Comparison of ENCODE assay signal across 27 mouse cellular contexts in genomic region chr16:13907297-13907696, GRCm38 (mm10). TPM values are rescaled to one million over a fixed set of nuclear protein-coding genes. Genes with fewer than 3 reads are reported as not detected.
DNase-seq lines count a peak whose midpoint lies in the region; ATAC-seq and TF ChIP-seq lines count a peak whose summit lies in the region.
"Had no signal": no experiment of that assay in that cellular context is flagged by ENCODE, and none has a peak within 500 bp of the region (broad histone marks: within the 10 kb centered on the region; RNA-seq: fewer than 3 reads in every experiment).

No protein-coding gene starts in this region.

- TF ChIP-seq POLR2A in MEL (IDR thresholded peaks at IDR 0.05; ENCODE audit: control insufficient read depth in 1 of 2, insufficient read depth in 1 of 2, low read depth in 1 of 2, low read length in 2 of 2, poor library complexity in 1 of 2), result no peak

- TF ChIP-seq RAD21 in MEL (IDR thresholded peaks at IDR 0.05; ENCODE audit: low read depth, low read length), result no peak

- WGBS in kidney, embryonic 14.5 days, result 69% methylated on average over 3 of the region's 3 CpGs
- WGBS in forebrain, embryonic 11.5 days, result 89% methylated on average over 3 of the region's 3 CpGs
- 79% methylated on average over 3 of the region's 3 CpGs for WGBS in intestine, postnatal 0 days

- no peak for ATAC-seq in kidney, embryonic 14.5 days (ENCODE audit: low FRiP score, low TSS enrichment)
- ATAC-seq in forebrain, embryonic 11.5 days (replicated peaks; ENCODE audit: low FRiP score), result no peak
- ATAC-seq in intestine, postnatal 0 days, result no peak
- ATAC-seq: activated CD4-positive, CD25-positive, alpha-beta regulatory T cell, adult 4 months; forebrain, embryonic 13.5 days; forebrain, embryonic 15.5 days; forebrain, postnatal 0 days; Patski had no signal

- H3K4me1 ChIP-seq in MEL (ENCODE audit: control insufficient read depth in 1 of 2, insufficient read depth in 2 of 2, low read length in 2 of 2), result peaks cover 6 to 10% of the 10 kb centered on the region in 2 experiments
- H3K4me1 ChIP-seq in kidney, embryonic 14.5 days (ENCODE audit: control insufficient read depth, insufficient read depth, low read length), result no peaks in the 10 kb centered on the region
- no peaks in the 10 kb centered on the region for H3K4me1 ChIP-seq in forebrain, embryonic 11.5 days (replicated peaks; ENCODE audit: control insufficient read depth, insufficient read depth, low read length)
- H3K4me1 ChIP-seq in intestine, postnatal 0 days (replicated peaks; ENCODE audit: control insufficient read depth, insufficient read depth, low read length), result peaks cover 3% of the 10 kb centered on the region; the same call in 1 of the 2 replicates

- TF ChIP-seq CTCF in MEL (IDR thresholded peaks at IDR 0.05 in 2 of 3, conservative IDR thresholded peaks at IDR 0.05 in 1 of 3; ENCODE audit: control insufficient read depth in 1 of 3, insufficient read depth in 1 of 3, low read depth in 2 of 3, low read length in 3 of 3, poor library complexity in 1 of 3, severe bottlenecking in 1 of 3), result no peak
- TF ChIP-seq CTCF in intestine, postnatal 0 days (IDR thresholded peaks at IDR 0.05; ENCODE audit: low read depth), result no peak

- H3K4me3 ChIP-seq in MEL (ENCODE audit: control insufficient read depth in 1 of 2, insufficient read depth in 1 of 2, low read depth in 2 of 2, low read length in 2 of 2), result peak overlapping the region in 1 of 2 experiments; percentile 18; a peak in 1 of 4 replicates
- no peak overlapping the region for H3K4me3 ChIP-seq in kidney, embryonic 14.5 days (ENCODE audit: low read length)
- H3K4me3 ChIP-seq in forebrain, embryonic 11.5 days (ENCODE audit: low read depth, low read length), result no peak overlapping the region
- no peak overlapping the region for H3K4me3 ChIP-seq in intestine, postnatal 0 days (ENCODE audit: low read depth, low read length)
- H3K4me3 ChIP-seq: embryonic facial prominence, embryonic 13.5 days; embryonic facial prominence, embryonic 15.5 days; erythroblast, embryonic 14.5 days; forebrain, embryonic 10.5 days; forebrain, embryonic 13.5 days; forebrain, embryonic 15.5 days had no signal

- H3K27ac ChIP-seq in MEL (ENCODE audit: control insufficient read depth, low read depth, low read length), result peak overlapping the region; percentile 43
- H3K27ac ChIP-seq in kidney, embryonic 14.5 days (ENCODE audit: low read depth, low read length), result no peak overlapping the region
- H3K27ac ChIP-seq in forebrain, embryonic 11.5 days (ENCODE audit: low read depth, low read length), result no peak overlapping the region
- no peak overlapping the region for H3K27ac ChIP-seq in intestine, postnatal 0 days (ENCODE audit: low read depth, low read length)
- H3K27ac ChIP-seq: embryonic facial prominence, embryonic 13.5 days; embryonic facial prominence, embryonic 15.5 days; forebrain, embryonic 10.5 days; forebrain, embryonic 13.5 days; forebrain, embryonic 15.5 days had no signal

- peak; percentile 49 for DNase-seq in A20 (ENCODE audit: low read depth, low spot score)
- DNase-seq in MEL (ENCODE audit: low read depth, low spot score), result peak; percentile 71
- peak; percentile 38 for DNase-seq in adipocyte (ENCODE audit: low spot score)
- peak; percentile 22 for DNase-seq in splenic B cell, adult 2 months (ENCODE audit: low read depth, low spot score)
- no peak for DNase-seq in forebrain, embryonic 11.5 days (ENCODE audit: low spot score)
- DNase-seq: adrenal gland, adult 2 months; adrenal gland, postnatal 10 days; adrenal gland, postnatal 25 days; cerebellum, adult 11 months; cerebellum, adult 18-20 months; cerebellum, adult 8-10 months; cerebellum, adult 9-11 months; cerebellum, postnatal 14 days; cerebellum, postnatal 36 days; embryo, embryonic 11 days; forebrain, postnatal 0 days had no signal

- H3K79me2 ChIP-seq in MEL (ENCODE audit: control insufficient read depth, insufficient read depth, low read length, poor library complexity), result peaks cover 6% of the 10 kb centered on the region

- no peaks in the 10 kb centered on the region for H3K9me3 ChIP-seq in MEL (replicated peaks; ENCODE audit: insufficient read depth, low read length)
- no peaks in the 10 kb centered on the region for H3K9me3 ChIP-seq in kidney, embryonic 14.5 days (ENCODE audit: control insufficient read depth, low read length)
- no peaks in the 10 kb centered on the region for H3K9me3 ChIP-seq in forebrain, embryonic 11.5 days (ENCODE audit: control insufficient read depth, low read length)
- no peaks in the 10 kb centered on the region for H3K9me3 ChIP-seq in intestine, postnatal 0 days (ENCODE audit: control insufficient read depth)
- H3K9me3 ChIP-seq: embryonic facial prominence, embryonic 13.5 days; embryonic facial prominence, embryonic 15.5 days; forebrain, embryonic 10.5 days; forebrain, embryonic 13.5 days; forebrain, embryonic 15.5 days; G1E had no signal

- no peak overlapping the region for H3K4me2 ChIP-seq in kidney, embryonic 14.5 days (replicated peaks; ENCODE audit: low read depth, low read length)
- H3K4me2 ChIP-seq in forebrain, embryonic 11.5 days (ENCODE audit: low read depth, low read length, severe bottlenecking), result no peak overlapping the region
- H3K4me2 ChIP-seq in intestine, postnatal 0 days (replicated peaks; ENCODE audit: low read depth), result no peak overlapping the region
- H3K4me2 ChIP-seq: embryonic facial prominence, embryonic 13.5 days; embryonic facial prominence, embryonic 15.5 days; forebrain, embryonic 13.5 days; forebrain, embryonic 15.5 days had no signal

- H3K27me3 ChIP-seq in MEL (ENCODE audit: control insufficient read depth in 1 of 2, insufficient read depth in 2 of 2, low read length in 2 of 2), result no peaks in the 10 kb centered on the region
- no peaks in the 10 kb centered on the region for H3K27me3 ChIP-seq in splenic B cell, adult 2 months (ENCODE audit: control insufficient read depth, insufficient read depth, low read length, poor library complexity, severe bottlenecking)
- no peaks in the 10 kb centered on the region for H3K27me3 ChIP-seq in kidney, embryonic 14.5 days (ENCODE audit: control insufficient read depth, insufficient read depth, low read length)
- no peaks in the 10 kb centered on the region for H3K27me3 ChIP-seq in forebrain, embryonic 11.5 days (ENCODE audit: control insufficient read depth, insufficient read depth, low read length)
- no peaks in the 10 kb centered on the region for H3K27me3 ChIP-seq in intestine, postnatal 0 days (replicated peaks; ENCODE audit: control insufficient read depth, insufficient read depth, low read length)
- H3K27me3 ChIP-seq: embryonic facial prominence, embryonic 13.5 days; embryonic facial prominence, embryonic 15.5 days; forebrain, embryonic 13.5 days; forebrain, embryonic 15.5 days; Patski had no signal

- H3K9ac ChIP-seq in MEL (ENCODE audit: control insufficient read depth, low read depth, low read length, poor library complexity, severe bottlenecking), result no peak overlapping the region
- H3K9ac ChIP-seq in kidney, embryonic 14.5 days (ENCODE audit: low read depth, low read length), result no peak overlapping the region
- no peak overlapping the region for H3K9ac ChIP-seq in forebrain, embryonic 11.5 days (ENCODE audit: low read length)
- no peak overlapping the region for H3K9ac ChIP-seq in intestine, postnatal 0 days (ENCODE audit: low read depth, low read length)
- H3K9ac ChIP-seq: embryonic facial prominence, embryonic 13.5 days; embryonic facial prominence, embryonic 15.5 days; forebrain, embryonic 13.5 days; forebrain, embryonic 15.5 days; forebrain, postnatal 0 days had no signal

- peak; percentile 59 to 66; a peak in 3 of 4 replicates for TF ChIP-seq EP300 in MEL (IDR thresholded peaks at IDR 0.05; ENCODE audit: low read depth in 1 of 2, low read length in 2 of 2)

- peaks cover 0 to 6% of the 10 kb centered on the region in 2 experiments; a peak in 2 of 4 replicates for H3K36me3 ChIP-seq in MEL (ENCODE audit: control insufficient read depth in 1 of 2, insufficient read depth in 2 of 2, low read length in 2 of 2)
- H3K36me3 ChIP-seq in splenic B cell, adult 2 months (ENCODE audit: control insufficient read depth, insufficient read depth, low read length, poor library complexity, severe bottlenecking), result no peaks in the 10 kb centered on the region
- H3K36me3 ChIP-seq in kidney, embryonic 14.5 days (ENCODE audit: control insufficient read depth, insufficient read depth, low read length), result no peaks in the 10 kb centered on the region
- no peaks in the 10 kb centered on the region for H3K36me3 ChIP-seq in forebrain, embryonic 11.5 days (ENCODE audit: control insufficient read depth, insufficient read depth, low read length)
- H3K36me3 ChIP-seq in intestine, postnatal 0 days (ENCODE audit: control insufficient read depth, insufficient read depth), result no peaks in the 10 kb centered on the region
- H3K36me3 ChIP-seq: embryonic facial prominence, embryonic 13.5 days; embryonic facial prominence, embryonic 15.5 days; forebrain, embryonic 10.5 days; forebrain, embryonic 15.5 days had no signal

TF ChIP-seq in MEL, 35 proteins besides CTCF, POLR2A, EP300 and RAD21 (continues in another document):
- peak; percentile 54; the same call in 1 of the 2 replicates for TF ChIP-seq SIN3A (IDR thresholded peaks at IDR 0.05; ENCODE audit: low read length)
- peak; percentile 45; the same call in 1 of the 2 replicates for TF ChIP-seq ETS1 (IDR thresholded peaks at IDR 0.05; ENCODE audit: low read depth, low read length)
- no peak for TF ChIP-seq POLR2AphosphoS5 (IDR thresholded peaks at IDR 0.05; ENCODE audit: borderline replicate concordance, low read depth, low read length)
- TF ChIP-seq MXI1 (IDR thresholded peaks at IDR 0.05; ENCODE audit: low read depth, low read length), result peak; percentile 44; the same call in 1 of the 2 replicates
- TF ChIP-seq GATA1 (IDR thresholded peaks at IDR 0.05; ENCODE audit: low read depth, low read length), result no peak
- TF ChIP-seq MYC (IDR thresholded peaks at IDR 0.05; ENCODE audit: low read depth, low read length), result 0 out of 2 replicates have a peak, but pooled peaks have one; percentile 18

RNA-seq across cellular contexts. Expression of gene Mpv17l, which starts 4.3 kb away (rescaled TPM):
- total RNA-seq in MEL (2012; rRNA removed), result 0.77 and 1.2 TPM in 2 replicates
- 1 to 10 TPM in 1 of 2 experiments, not detected in 1; 2.3 TPM for polyA plus RNA-seq in MEL (2012; ENCODE audit: insufficient read depth in 1 of 2, insufficient read length in 2 of 2, low read depth in 1 of 2, low replicate concordance in 2 of 2, missing spikeins in 1 of 2)
- 5.3 and 5.8 TPM in 2 replicates for polyA plus RNA-seq in kidney, embryonic 14.5 days (2014; fragmentation: Nextera tagmentation; extraction: Ambion mirVana)
- 2.7 and 3.2 TPM in 2 replicates for polyA plus RNA-seq in forebrain, embryonic 11.5 days (2014; fragmentation: Nextera tagmentation; extraction: Ambion mirVana)
- polyA plus RNA-seq in intestine, postnatal 0 days (2015; fragmentation: Nextera tagmentation; extraction: Ambion mirVana), result 5.2 and 8.6 TPM in 2 replicates
- polyA plus RNA-seq: erythroblast, embryonic 14.5 days had no signal

RNA-seq across cellular contexts. Expression of gene Pdxdc1, which starts 4.4 kb away (rescaled TPM):
- 36.0 and 37.4 TPM in 2 replicates for total RNA-seq in MEL (2012; rRNA removed)
- 10 to 100 TPM in 1 of 2 experiments, not detected in 1; 64.2 TPM for polyA plus RNA-seq in MEL (2012; ENCODE audit: insufficient read depth in 1 of 2, insufficient read length in 2 of 2, low read depth in 1 of 2, low replicate concordance in 2 of 2, missing spikeins in 1 of 2)
- polyA plus RNA-seq in kidney, embryonic 14.5 days (2014; fragmentation: Nextera tagmentation; extraction: Ambion mirVana), result 49.5 and 87.5 TPM in 2 replicates
- 73.9 and 74.1 TPM in 2 replicates for polyA plus RNA-seq in forebrain, embryonic 11.5 days (2014; fragmentation: Nextera tagmentation; extraction: Ambion mirVana)
- polyA plus RNA-seq in intestine, postnatal 0 days (2015; fragmentation: Nextera tagmentation; extraction: Ambion mirVana), result 59.5 and 61.1 TPM in 2 replicates
